Mouse (Mus musculus) liver, adult 2 months (tissue): ENCODE measurements around the gene Brf1. TPM values are rescaled to one million over a fixed set of nuclear protein-coding genes. Genes with fewer than 3 reads are reported as not detected.
A peak's percentile ranks its signal among the peaks of the same experiment; 100 is the strongest.

Experiments used
- DNase-seq: peaks from one replicate; pipeline ENCODE4 v3.0.0-alpha.2; 2011; ENCODE audit warnings: low read depth, low spot score; ENCODE audit errors: extremely low read depth
- H3K27ac ChIP-seq: fragments of 200-500 bp; replicated peaks from 2 replicates; pipeline ENCODE4 v1.5.1; 2012; ENCODE audit warnings: low read depth, mild to moderate bottlenecking, control low read depth, inconsistent platforms, low read length; ENCODE audit not compliant: insufficient read depth
- H3K27me3 ChIP-seq: fragments of 200-500 bp; 2 replicates; pipeline ENCODE4 v1.6.1; 2012; ENCODE audit warnings: mild to moderate bottlenecking, moderate library complexity, low read length, inconsistent platforms; ENCODE audit not compliant: control insufficient read depth, insufficient read depth
- H3K36me3 ChIP-seq: fragments of 200-500 bp; 2 replicates; pipeline ENCODE4 v1.6.1; 2012; ENCODE audit warnings: low read length, inconsistent platforms; ENCODE audit not compliant: control insufficient read depth, insufficient read depth
- H3K4me1 ChIP-seq: fragments of 200-500 bp; 2 replicates; pipeline ENCODE4 v1.6.1; 2011; ENCODE audit warnings: low read length; ENCODE audit not compliant: control insufficient read depth, insufficient read depth
- H3K4me3 ChIP-seq: fragments of 200-500 bp; 2 replicates; pipeline ENCODE4 v1.5.1; 2011; ENCODE audit warnings: low read depth, mild to moderate bottlenecking, control low read depth, low read length, moderate library complexity; ENCODE audit not compliant: insufficient read depth
- H3K79me2 ChIP-seq: fragments of 200-500 bp; 2 replicates; pipeline ENCODE4 v1.6.1; 2012; ENCODE audit warnings: inconsistent platforms, mild to moderate bottlenecking, low read length, moderate library complexity; ENCODE audit not compliant: control insufficient read depth, insufficient read depth
- H3K9ac ChIP-seq: fragments of 200-500 bp; 2 replicates; pipeline ENCODE4 v1.6.1; 2012; ENCODE audit warnings: low read depth, mild to moderate bottlenecking, control low read depth, inconsistent platforms, low read length
- CTCF ChIP-seq: fragments of 200-500 bp; IDR thresholded peaks from 2 replicates; pipeline ENCODE4 v1.5.1; 2011; ENCODE audit warnings: low read depth, low read length, control low read depth
- POLR2A ChIP-seq: fragments of 200-500 bp; IDR thresholded peaks from 2 replicates; pipeline ENCODE4 v1.6.1; 2011; ENCODE audit warnings: low read length, control low read depth; ENCODE audit not compliant: insufficient read depth; ENCODE audit errors: extremely low read depth
- WGBS: fragments of 180-500 bp; shearing (Covaris S2); methylation state at CpG from one replicate; pipeline ENCODE4 v1.1.7; 2018; 5-methylcytosine and 5-hydroxymethylcytosine counted together
- polyA plus RNA-seq: library from polyadenylated mRNA; depleted of rRNA; stranded (reverse); fragments of >200 nt; gene quantifications from 2 replicates; pipeline ENCODE4 v1.2.3, GENCODE M21; 2012
- total RNA-seq: library from RNA; depleted of rRNA; stranded (reverse); fragments of >200 nt; gene quantifications from 2 replicates; pipeline ENCODE4 v1.2.3, GENCODE M21; 2014

Brf1 gene
- total and polyA plus RNA-seq, 2 experiments, result 17.1 to 31.5 TPM

GRCm38 (mm10) chr12:113032296-113033250, 32.1 kb upstream of the Brf1 start:
- H3K27me3 ChIP-seq, result no peaks in the 10 kb centered on the region
- no peak overlapping the region for H3K4me3 ChIP-seq
- H3K9ac ChIP-seq, result no peak overlapping the region
- DNase-seq, result no peak
- no peak overlapping the region for H3K27ac ChIP-seq
- H3K79me2 ChIP-seq, result peaks cover 7% of the 10 kb centered on the region; the same call in 1 of the 2 replicates
- H3K4me1 ChIP-seq, result 0 out of 2 replicates have a peak, but pooled peaks cover 2% of the 10 kb centered on the region
- WGBS, result 83% methylated on average over 11 of the region's 11 CpGs
- H3K36me3 ChIP-seq, result no peaks in the 10 kb centered on the region
- TF ChIP-seq POLR2A, result no peak
- TF ChIP-seq CTCF, result no peak

- H3K27ac ChIP-seq, result no peak overlapping the region
- DNase-seq, result no peak
- H3K36me3 ChIP-seq, result no peaks in the 10 kb centered on the region
- no peak overlapping the region for H3K9ac ChIP-seq
- H3K27me3 ChIP-seq, result no peaks in the 10 kb centered on the region
- 0 out of 2 replicates have a peak, but pooled peaks cover 2% of the 10 kb centered on the region for H3K4me1 ChIP-seq
- peaks cover 7% of the 10 kb centered on the region; the same call in 1 of the 2 replicates for H3K79me2 ChIP-seq
- H3K4me3 ChIP-seq, result no peak overlapping the region
- TF ChIP-seq POLR2A (no peak), CTCF (no peak)
- WGBS, result 83% methylated on average over 6 of the region's 6 CpGs
Observed at GRCm38 (mm10) chr12:113031441-113031840, 30.9 kb upstream of the Brf1 start.

GRCm38 (mm10) chr12:113030993-113031392, 30.5 kb upstream of the Brf1 start:
- Histone ChIP-seq H3K4me3 (no peak overlapping the region), H3K36me3 (no peaks in the 10 kb centered on the region), H3K27ac (no peak overlapping the region), H3K4me1 (0 out of 2 replicates have a peak, but pooled peaks cover 2% of the 10 kb centered on the region), H3K79me2 (peaks cover 7% of the 10 kb centered on the region; the same call in 1 of the 2 replicates), H3K27me3 (no peaks in the 10 kb centered on the region), H3K9ac (no peak overlapping the region)
- 81% methylated on average over 9 of the region's 9 CpGs for WGBS
- TF ChIP-seq POLR2A, result no peak
- TF ChIP-seq CTCF, result no peak
- DNase-seq, result no peak

GRCm38 (mm10) chr12:113030046-113030445, 29.5 kb upstream of the Brf1 start:
- DNase-seq, result peak; percentile 25
- H3K79me2 ChIP-seq, result peaks cover 7% of the 10 kb centered on the region; the same call in 1 of the 2 replicates
- no peak overlapping the region for H3K4me3 ChIP-seq
- H3K9ac ChIP-seq, result no peak overlapping the region
- H3K27me3 ChIP-seq, result no peaks in the 10 kb centered on the region
- H3K4me1 ChIP-seq, result 0 out of 2 replicates have a peak, but pooled peaks cover 2% of the 10 kb centered on the region
- no peak overlapping the region for H3K27ac ChIP-seq
- 25% methylated on average over 4 of the region's 4 CpGs for WGBS
- TF ChIP-seq POLR2A (no peak), CTCF (no peak)
- no peaks in the 10 kb centered on the region for H3K36me3 ChIP-seq

GRCm38 (mm10) chr12:113028898-113029297, 28.4 kb upstream of the Brf1 start:
- H3K9ac ChIP-seq, result no peak overlapping the region
- TF ChIP-seq CTCF (no peak), POLR2A (no peak)
- no peaks in the 10 kb centered on the region for H3K27me3 ChIP-seq
- H3K4me3 ChIP-seq, result no peak overlapping the region
- WGBS, result 86% methylated on average over 9 of the region's 9 CpGs
- H3K27ac ChIP-seq, result no peak overlapping the region
- no peak for DNase-seq
- H3K79me2 ChIP-seq, result peaks cover 10% of the 10 kb centered on the region; the same call in 1 of the 2 replicates
- no peaks in the 10 kb centered on the region for H3K36me3 ChIP-seq
- 0 out of 2 replicates have a peak, but pooled peaks cover 2% of the 10 kb centered on the region for H3K4me1 ChIP-seq

GRCm38 (mm10) chr12:113028067-113028466, 27.6 kb upstream of the Brf1 start:
- Histone ChIP-seq H3K27ac (no peak overlapping the region), H3K79me2 (peaks cover 14% of the 10 kb centered on the region; the same call in 1 of the 2 replicates), H3K4me1 (0 out of 2 replicates have a peak, but pooled peaks cover 2% of the 10 kb centered on the region), H3K27me3 (no peaks in the 10 kb centered on the region), H3K9ac (no peak overlapping the region), H3K36me3 (no peaks in the 10 kb centered on the region), H3K4me3 (no peak overlapping the region)
- no peak for DNase-seq
- no peak for TF ChIP-seq CTCF
- no peak for TF ChIP-seq POLR2A
- WGBS, result 81% methylated on average over 5 of the region's 5 CpGs
